Mouse (Mus musculus): ENCODE data around the gene Reps1. TPM values are rescaled to one million over a fixed set of nuclear protein-coding genes. Genes with fewer than 3 reads are reported as not detected.

The Reps1 gene
- total RNA-seq, 2 experiments from 2014 or later, result 20.3 to 24.7 TPM

DNA sequence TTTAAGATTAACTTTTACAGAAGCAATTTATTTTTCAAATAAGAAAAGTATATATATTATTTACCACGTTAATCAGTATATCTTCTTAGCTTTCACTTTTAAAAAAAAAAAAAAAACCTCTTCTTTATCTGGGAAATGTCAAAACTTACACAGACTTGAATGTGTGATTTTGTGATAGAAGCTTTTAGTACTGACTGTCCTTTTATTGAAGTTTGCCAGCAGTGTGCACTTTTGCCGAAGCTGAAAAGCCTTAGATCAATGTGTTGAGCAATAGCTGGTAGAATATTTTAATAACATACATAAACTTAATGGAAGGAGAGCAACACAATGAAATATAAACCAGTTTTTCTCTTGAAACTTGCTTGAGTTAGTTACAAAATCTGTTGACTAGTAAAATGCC, 5.1 kb downstream of the Reps1 start:
- no peak for DNase-seq
- intact Hi-C loops (cut with DNase I), result no loop called here

DNA sequence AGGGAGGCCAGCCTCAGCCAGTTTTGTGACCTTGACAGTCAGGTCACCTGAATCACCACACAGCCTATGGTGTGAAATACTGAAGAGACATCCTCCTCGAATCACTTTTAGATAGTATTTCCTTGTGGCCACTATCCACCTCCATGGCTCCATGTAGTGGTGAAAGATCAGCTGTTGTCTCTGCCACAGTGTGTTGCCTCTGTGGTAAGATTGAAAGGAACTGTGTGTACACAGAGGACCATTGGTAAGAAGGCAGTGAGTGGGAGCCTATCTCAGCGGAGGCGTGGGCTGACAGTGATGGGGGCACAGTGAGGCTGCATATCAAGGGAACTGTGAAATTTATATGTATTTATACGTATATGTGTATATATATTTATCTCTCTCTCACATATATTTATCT, 5.9 kb downstream of the Reps1 start:
- no peak for DNase-seq
- intact Hi-C loops (cut with DNase I), result no loop called here

DNA sequence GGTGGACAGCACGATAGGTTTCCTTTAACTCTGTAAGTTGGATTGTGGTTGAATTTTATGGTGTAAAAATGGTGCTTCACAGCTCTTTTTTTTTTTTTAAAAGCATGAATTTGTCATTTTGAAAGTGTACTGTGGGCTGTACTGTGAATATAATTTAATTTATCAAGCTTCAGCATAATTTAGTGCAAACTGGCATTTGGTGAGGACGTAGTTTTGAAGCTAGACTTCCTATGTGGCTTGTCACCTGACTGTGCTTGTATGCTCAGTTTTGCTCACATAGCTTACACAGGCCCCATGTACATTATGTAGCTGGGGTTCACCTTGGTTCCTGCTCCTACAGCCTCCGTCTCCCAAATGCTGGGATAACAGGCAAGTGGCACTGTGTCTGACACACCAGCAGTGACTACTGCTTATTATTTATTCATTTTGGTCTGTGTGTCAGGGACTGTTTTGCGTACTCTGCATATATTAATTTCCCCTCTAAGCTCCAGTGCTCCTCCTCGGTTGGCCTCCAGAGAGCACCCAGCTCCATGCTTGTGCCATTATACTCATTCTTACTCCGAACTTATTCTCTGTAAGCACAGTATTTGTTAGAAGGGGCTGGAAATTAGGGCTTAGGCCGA, 9.1 kb downstream of the Reps1 start:
- DNase-seq, result no peak
- intact Hi-C loops (cut with DNase I), result no loop called here

DNA sequence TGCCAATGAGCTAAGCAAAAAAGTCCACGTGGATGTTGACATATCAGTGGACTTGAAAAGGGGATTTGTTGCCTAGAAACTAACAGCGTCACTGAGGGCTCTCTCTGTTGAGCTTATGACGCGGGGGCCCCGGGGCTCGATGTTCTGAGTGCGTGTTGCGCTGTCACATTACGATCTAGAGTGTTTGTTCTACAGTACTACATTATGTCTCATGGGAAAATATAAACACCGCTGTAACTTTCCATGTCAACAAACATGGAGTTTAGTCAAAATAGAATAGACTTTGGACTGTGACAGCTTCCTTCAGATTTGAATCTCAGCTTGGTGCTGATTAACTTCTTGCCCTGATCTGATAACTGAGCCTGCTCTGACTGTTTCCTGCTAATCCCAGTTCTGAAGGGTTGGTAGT, 10.4 kb downstream of the Reps1 start:
- intact Hi-C loops (cut with DNase I), result no loop called here
- DNase-seq, result no peak

DNA sequence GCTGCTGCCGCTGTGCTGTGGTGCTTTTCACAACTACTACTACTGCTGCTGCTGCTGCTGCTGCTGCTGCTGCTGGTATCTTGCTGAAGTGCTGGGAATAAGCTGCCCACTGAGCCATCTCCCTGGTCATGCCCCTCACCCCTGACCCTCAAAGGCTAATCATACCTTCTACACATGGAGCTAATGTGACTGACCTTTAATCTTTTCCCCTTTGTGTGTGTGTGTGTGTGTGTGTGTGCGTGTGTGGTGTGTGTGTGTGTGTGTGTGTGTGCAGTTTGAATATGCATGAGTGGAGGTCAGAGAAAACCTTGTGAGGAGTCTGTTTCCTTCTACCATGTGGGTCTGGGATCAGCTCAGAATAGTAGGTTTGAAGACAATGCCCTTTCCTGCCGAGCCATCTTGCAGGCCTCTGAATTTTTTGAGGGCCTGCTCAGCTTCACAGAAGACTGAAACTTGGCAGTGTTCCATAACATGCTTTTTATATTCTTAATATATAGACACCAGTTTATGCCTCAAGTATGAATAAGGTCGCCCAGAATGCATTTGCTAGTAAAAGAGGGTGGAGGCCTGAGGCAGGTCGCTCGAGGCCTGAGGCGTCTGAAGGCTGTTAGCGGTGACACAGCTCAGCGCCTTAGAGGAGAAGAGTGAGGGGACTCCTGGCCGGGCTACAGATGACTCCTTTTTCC, 12.2 kb downstream of the Reps1 start:
- intact Hi-C loops (cut with DNase I), result no loop called here
- DNase-seq, result no peak

DNA sequence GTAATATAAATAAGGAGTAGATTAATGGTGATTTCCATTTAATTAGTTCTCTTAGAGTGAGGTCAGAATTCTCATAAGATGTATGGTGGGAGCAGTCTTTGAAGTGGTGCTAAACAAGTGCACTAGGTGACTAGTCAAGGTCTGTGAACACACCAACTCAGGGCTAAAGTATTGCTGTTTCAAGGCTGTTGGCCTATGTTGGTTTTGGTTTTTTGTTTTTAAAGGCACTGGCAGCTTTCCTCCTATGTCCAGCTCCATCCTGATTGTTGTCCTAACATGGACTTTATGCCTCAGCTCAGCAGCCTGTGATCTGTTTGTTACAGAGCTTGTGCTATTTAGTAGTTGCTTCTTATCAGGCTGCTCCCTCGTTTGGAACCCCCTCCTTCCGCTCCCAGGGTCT, 13.2 kb downstream of the Reps1 start:
- intact Hi-C loops (cut with DNase I), result no loop called here
- DNase-seq, result no peak

DNA sequence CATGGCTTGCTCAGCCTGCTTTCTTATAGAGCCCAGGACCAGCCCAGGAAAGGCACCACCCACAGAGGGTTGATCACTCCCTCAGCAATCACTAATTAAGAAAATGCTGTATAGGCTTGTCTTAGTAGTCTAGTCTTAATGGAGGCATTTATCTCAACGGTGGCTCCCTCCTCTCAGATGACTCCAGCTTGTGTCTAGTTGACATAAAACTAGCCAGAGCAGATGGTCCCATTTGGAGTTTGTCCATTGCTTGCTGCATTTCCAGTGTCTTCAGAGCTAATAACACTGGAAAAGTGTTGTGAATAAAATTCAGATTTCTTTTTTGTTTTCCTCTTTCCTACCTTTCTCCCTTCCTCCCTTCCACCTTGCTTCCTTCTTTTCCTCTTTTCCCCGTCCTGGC, 13.9 kb downstream of the Reps1 start:
- DNase-seq, result no peak
- intact Hi-C loops (cut with DNase I), result no loop called here

DNA sequence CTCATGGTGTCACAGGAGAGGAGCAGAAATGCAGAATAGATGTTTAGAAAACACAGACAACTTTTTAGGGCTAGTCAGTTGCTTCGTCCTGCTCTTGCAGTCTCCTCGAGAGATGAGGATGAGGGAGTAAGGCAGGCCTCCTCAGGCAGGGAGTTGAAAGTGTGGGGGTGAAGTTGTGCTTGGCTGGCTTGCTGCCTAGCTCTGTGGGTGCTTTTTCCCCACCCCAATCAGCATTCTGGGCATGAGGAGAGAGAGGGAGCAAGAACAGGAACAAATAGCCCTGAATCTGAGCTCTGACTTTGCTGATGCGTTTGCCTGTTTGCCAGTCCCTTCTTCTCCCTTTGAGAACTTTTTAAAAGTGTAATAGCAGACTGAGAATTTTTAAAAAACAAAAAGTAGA, 14.5 kb downstream of the Reps1 start:
- DNase-seq, result no peak
- intact Hi-C loops (cut with DNase I), result no loop called here

DNA sequence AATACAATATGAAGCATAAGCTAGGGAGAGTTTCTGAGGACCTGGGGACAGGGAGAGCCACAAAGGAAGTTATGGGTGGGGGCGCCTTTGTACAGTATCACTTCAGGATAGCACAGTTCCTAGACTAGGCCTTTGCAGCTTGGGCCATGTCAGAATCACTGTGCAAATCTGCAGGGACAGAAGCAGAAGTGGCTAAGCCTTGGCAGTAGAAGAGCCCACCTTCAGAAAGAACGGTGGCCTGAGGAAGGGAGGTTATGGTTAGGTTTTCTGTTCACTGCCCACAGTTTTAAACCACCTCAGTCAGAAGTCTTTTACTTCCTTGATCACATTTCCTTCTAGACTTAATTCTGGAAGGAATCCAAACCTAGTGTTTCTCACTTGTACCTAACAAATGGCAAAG, 15.0 kb downstream of the Reps1 start:
- intact Hi-C loops (cut with DNase I), result no loop called here
- DNase-seq, result no peak

DNA sequence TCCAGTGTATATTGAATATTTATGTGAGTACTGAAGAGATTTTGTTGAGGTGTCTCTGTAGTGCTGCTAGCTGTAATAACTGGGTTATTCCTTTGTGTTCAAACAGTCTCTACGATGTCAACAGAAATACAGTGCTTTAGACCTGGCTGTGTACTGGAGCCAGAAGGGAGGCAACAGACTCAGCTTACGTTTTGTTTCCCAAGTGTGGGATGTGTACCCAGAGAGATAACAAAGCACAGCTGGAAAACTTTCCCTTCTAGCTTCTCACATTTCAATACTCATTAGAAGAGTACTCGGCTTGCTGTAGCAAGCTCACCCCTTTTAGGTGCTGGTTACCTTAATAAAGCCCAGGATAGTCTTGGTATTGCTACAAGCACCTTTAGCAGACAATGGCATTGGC, 17.2 kb downstream of the Reps1 start:
- intact Hi-C loops (cut with DNase I), result no loop called here
- no peak for DNase-seq

DNA sequence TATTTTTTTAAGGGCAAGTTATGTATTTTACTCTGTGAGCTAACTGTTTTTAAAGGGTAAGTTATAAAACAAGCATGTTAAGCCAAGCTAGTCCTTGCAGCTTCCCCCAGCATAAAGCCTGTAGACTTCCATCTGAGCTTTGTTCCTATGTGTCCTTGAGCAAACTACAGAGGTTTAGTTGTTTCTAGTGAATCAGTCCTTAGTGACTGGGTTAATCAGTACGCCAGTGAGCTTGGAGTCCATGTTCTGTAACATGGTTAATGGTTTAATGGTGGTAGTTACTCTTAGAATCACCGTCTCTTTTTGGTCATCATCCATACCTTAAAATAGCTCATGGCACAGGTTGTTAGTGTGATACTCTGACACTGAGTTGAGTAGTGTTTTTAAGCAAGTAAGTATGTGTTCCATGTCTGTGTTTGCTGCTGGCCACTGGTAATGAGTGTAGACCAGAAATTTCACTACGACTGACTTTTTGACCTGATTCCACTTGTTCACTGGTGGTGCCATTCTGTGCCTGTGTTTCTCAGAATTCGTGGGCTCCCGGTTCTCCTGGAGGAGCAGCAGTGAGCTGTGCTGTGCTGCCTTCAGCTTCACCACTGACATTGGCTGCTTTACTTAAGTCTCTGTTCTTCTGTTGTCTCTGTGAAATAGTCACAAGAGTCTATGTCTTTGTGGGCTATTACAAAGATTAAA, 18.9 kb downstream of the Reps1 start:
- intact Hi-C loops (cut with DNase I), result no loop called here
- DNase-seq, result no peak

DNA sequence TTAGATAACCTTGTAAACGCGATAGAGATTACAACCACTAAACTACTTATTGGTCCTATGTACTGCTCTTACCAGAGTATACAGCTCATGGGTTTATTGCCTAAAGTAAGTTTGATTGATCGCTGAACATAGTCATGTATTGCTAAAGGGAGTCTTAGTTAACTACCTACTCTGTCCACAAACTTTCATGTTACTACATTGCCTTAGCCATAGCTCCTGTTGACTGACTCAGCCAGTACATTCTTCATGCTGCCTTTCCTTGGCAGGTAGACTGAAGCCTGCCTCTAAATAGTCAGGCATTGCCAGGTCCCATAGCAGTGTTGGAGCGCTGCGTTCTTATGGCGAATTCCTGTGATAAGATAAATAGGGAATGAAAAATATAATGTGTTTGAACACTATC, 20.2 kb downstream of the Reps1 start:
- intact Hi-C loops (cut with DNase I), result no loop called here
- DNase-seq, result no peak

DNA sequence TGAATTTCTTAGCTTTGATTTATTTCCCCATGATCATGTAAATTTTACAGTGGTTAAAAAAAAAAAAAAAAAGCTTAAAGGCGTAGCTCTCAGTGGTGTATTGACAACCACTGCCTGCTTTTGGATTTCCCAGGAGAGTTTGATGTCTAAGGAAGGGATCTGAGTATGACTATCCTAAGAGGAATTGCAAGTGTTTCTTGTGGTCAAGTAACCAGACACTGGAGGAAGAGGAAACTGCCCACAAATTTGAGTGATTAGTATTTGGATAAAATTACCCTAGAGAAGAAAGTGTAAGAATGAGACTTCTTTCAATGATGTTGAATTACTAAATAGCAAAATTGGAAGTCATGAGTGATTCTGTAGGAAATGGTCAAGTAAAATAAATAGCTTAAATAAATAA, 25.9 kb downstream of the Reps1 start:
- intact Hi-C loops (cut with DNase I), result no loop called here
- no peak for DNase-seq

DNA sequence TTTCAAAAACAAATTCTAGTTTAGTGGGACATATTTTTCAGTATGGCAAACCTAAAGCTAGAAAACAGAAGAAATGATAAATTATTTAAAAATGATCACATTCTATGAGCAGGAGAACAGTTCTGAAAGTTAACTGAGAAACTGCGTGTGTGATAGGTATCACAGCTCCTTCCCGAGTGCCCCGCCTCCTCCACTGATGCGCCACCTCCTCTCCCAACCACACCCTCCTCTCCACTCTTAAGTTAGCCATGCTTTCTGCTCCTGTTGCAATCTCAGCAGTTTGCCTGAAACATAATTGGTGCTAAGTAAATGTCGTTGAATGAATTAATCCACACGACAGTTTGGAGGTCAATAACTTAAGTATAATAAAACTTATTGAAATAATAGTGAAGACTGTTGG, 27.1 kb downstream of the Reps1 start:
- intact Hi-C loops (cut with DNase I), result no loop called here
- no peak for DNase-seq

DNA sequence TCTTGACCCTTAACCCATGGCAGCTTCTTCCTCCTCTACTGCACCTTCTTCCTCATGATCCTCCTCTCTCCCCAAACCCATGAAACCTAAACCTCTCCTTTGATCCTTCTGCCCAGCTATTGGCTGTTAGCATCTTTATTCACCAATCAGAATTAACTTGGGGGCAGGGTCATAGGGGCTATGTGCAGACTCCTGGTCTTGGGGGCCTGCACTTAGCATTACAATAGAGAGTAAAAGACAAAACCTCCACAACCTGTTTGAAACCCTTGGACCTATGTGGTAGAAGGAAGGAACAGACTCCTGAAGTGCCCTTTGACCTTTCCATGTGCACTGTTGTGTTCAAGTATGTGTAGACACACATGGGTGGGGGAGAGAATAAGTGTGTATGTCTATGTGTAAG, 35.0 kb downstream of the Reps1 start:
- no peak for DNase-seq

DNA sequence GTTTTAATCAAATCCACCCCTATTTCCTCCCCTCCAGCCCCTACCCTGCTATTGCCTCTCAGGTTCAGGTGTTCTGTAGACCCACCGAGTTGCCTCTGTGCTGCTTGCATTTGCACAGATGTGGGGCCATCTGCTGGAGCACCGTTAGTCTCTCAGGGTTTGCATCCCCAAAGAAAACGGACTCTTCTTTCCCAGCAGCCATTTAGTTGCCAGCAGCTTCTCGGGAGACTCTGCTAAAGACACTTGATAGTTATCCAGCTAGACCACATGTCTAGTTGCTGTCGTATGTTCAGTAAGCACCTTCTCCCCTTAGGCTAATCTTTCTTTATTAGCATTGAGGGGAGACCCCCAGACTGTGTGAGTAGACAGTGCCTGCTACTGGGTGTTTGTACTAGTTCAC, 46.5 kb downstream of the Reps1 start:
- no peak for DNase-seq
- intact Hi-C loops (cut with DNase I), result loop anchor here (2.0 to 10.0 kb wide), 2 partner anchors 47 to 367 kb away; partner anchors contain the start of gene Reps1

More for the DNA sequence above, 35.0 kb downstream of the Reps1 start:
- intact Hi-C loops (cut with DNase I), result no loop called here

DNA sequence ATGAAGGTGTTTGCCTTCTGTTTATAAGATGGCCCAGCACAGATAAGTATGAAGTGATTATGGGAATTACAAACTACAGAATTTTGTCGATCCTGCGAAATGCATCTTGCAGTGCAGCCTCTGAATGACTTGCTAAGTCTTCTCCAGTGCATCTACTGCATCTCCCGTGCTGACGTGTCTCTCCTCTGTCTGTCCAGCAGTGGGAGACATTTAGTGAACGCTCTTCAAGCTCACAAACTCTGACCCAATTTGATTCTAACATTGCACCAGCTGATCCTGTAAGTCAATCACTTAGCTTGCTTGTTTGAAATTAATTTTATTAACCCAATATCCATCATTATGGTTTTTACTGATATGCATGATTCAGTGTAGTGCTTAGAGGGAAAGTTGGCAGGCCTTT, 51.8 kb downstream of the Reps1 start:
- intact Hi-C loops (cut with DNase I), result loop anchor here (5.0 to 10.0 kb wide), 2 partner anchors 90 to 373 kb away; no protein-coding TSS in a partner anchor
- DNase-seq, result no peak

DNA sequence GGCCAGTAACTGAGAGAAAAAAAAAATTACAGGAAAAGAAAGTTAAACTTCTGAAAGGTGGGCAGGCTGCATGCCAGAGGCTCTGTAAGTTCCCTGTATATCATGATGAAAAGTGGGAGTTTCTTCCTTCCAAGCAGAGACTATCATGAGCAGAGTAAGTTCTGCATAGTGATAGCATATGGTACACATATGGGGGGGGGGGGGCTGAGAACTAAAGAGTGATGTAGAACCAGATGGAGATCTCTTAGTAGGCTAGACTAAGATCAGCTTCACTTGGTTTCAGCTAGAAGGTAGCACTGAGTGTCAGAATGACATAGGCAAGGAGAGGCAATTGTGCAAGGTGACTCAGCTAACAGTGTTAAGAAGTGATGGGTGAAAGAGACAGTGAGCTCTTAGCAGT, 55.3 kb downstream of the Reps1 start:
- intact Hi-C loops (cut with DNase I), result no loop called here
- DNase-seq, result no peak

DNA sequence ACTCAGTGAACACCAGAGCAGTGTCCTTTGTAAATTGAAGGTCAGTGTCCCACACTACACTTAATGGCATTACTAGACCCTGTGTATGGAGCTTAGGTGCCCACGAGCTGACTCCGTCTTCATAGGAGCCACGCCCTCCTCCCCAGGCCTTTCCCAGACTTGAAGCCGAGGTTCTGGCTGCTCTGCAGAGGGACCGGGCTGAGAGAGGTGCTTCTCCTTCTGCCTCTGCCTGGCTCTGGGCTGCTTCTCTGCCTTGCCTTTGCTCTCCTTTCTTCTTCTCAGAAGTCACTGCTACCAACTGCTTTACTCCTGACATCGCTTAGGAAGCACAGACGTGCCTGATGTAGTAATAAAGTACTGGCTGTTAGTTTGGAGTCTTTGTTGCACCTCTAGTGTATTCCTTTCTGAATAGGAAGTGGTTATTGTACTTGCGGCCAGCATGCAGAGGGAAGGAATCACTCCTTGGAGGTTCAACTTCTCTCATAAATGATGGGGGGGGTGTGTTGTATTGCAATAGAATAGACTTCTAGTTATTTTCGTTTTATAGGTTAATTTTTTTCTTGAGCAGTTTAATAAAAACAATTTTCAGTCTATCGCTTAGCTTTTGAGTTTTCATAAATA, 57.9 kb downstream of the Reps1 start:
- intact Hi-C loops (cut with DNase I), result no loop called here

DNA sequence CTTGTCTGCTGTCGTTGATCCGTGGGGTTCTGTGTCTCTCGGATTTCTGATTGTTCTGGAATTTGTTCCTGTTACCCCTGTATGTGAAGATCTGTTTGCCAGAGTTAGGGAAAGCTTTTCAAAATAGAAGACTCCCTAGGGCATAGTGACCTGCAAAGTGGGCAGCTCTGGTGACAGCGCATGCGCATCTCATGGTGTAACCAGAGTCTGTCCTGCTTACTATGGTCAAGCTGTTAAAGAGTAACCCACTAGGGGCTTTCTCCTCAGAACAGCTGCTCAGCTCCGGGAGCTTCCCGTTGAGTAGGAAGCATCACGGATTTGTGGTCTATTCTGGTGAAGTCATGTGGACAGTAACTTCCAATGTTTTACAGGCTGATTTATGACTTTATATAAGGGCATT, 62.7 kb downstream of the Reps1 start:
- DNase-seq, result no peak
- intact Hi-C loops (cut with DNase I), result no loop called here

More for the DNA sequence above, 57.9 kb downstream of the Reps1 start:
- DNase-seq, result no peak

DNA sequence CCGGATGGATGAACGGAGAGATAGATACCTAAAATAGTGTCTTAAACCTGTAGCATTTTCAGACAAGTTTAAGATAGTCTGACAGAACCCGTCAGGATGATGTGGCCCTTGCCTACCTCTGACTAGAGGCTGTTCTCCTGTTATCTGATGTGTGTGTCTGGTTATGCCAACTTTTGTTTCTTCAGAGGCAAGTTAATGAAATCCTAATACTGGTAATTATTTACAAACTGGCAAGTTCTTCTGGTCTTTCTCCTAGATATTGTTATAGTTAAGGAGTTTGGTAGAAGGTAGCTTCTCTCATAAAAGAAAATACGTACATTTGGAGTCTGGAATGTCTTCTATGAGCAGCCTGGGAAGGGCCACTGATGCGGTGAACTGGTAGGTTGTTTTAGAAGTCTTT, 74.6 kb downstream of the Reps1 start:
- intact Hi-C loops (cut with DNase I), result no loop called here
- DNase-seq, result no peak
